Mouse (Mus musculus): ENCODE measurements at regions not wholly inside any gene's neighbourhood (a gene's known extent, or its start where the extent isn't known, plus 50 kb on each side); places are given as distances from the start of the nearest gene placed in this dataset.

GRCm38 (mm10) chr10:96209171-96209570 is 72.8 kb downstream of the Gm5426 start:
- TF ChIP-seq CTCF (conservative IDR thresholded peaks at IDR 0.05; ENCODE audit: low read length) (no peak), POU5F1 (IDR thresholded peaks at IDR 0.05; ENCODE audit: borderline replicate concordance, low read length) (no peak)
